Mouse (Mus musculus) midbrain, embryonic 16.5 days (tissue): ENCODE measurements around the gene Prkch. TPM values are rescaled to one million over a fixed set of nuclear protein-coding genes. Genes with fewer than 3 reads are reported as not detected.

Source experiments
- ATAC-seq: fragments of 200-750 bp; cut with Nextera tagmentation; 2 replicates; pipeline ENCODE4 v1.8.0; 2017; ENCODE audit warnings: moderate TSS enrichment
- H3K27ac ChIP-seq: fragments of 300-500 bp; sonication (generic); 2 replicates; pipeline ENCODE4 v1.5.1; 2014; ENCODE audit warnings: mild to moderate bottlenecking, low read length, mixed read lengths
- H3K27me3 ChIP-seq: fragments of 300-500 bp; sonication (generic); 2 replicates; pipeline ENCODE4 v1.6.1; 2014; ENCODE audit warnings: low read depth, low read length, mixed read lengths; ENCODE audit not compliant: control insufficient read depth, insufficient read depth
- H3K36me3 ChIP-seq: fragments of 300-500 bp; sonication (generic); 2 replicates; pipeline ENCODE4 v1.6.1; 2014; ENCODE audit warnings: mild to moderate bottlenecking, low read length, moderate library complexity, mixed read lengths; ENCODE audit not compliant: control insufficient read depth, insufficient read depth
- H3K4me1 ChIP-seq: fragments of 300-500 bp; sonication (generic); 2 replicates; pipeline ENCODE4 v1.6.1; 2014; ENCODE audit warnings: mild to moderate bottlenecking, low read length, mixed read lengths; ENCODE audit not compliant: control insufficient read depth, insufficient read depth
- H3K4me2 ChIP-seq: fragments of 300-500 bp; sonication (generic); 2 replicates; pipeline ENCODE4 v1.6.1; 2014; ENCODE audit warnings: mild to moderate bottlenecking, low read length, mixed read lengths
- H3K4me3 ChIP-seq: fragments of 300-500 bp; sonication (generic); 2 replicates; pipeline ENCODE4 v1.5.1; 2014; ENCODE audit warnings: low read depth, mild to moderate bottlenecking, low read length, moderate library complexity, mixed read lengths
- H3K9ac ChIP-seq: fragments of 300-500 bp; sonication (generic); 2 replicates; pipeline ENCODE4 v1.6.1; 2014; ENCODE audit warnings: low read depth, low read length, mixed read lengths
- H3K9me3 ChIP-seq: fragments of 300-500 bp; sonication (generic); replicated peaks from 2 replicates; pipeline ENCODE4 v1.6.1; 2014; ENCODE audit warnings: mild to moderate bottlenecking, low read length, mixed read lengths; ENCODE audit not compliant: control insufficient read depth, poor library complexity, severe bottlenecking
- WGBS: fragments of 180-500 bp; shearing (Covaris S2); extraction: QIAGEN DNeasy Blood & Tissue Kit; methylation state at CpG from one replicate; pipeline ENCODE4 v1.1.7; 2014; 5-methylcytosine and 5-hydroxymethylcytosine counted together
- polyA plus RNA-seq: library from polyadenylated mRNA; unstranded; fragments of >200 nt; fragmentation: Nextera tagmentation; extraction: Ambion mirVana; gene quantifications from 2 replicates; pipeline ENCODE4 v1.2.1, GENCODE M21; 2015

The Prkch gene
- polyA plus RNA-seq, 1 experiment from 2014 or later, result 10.4 TPM

DNA sequence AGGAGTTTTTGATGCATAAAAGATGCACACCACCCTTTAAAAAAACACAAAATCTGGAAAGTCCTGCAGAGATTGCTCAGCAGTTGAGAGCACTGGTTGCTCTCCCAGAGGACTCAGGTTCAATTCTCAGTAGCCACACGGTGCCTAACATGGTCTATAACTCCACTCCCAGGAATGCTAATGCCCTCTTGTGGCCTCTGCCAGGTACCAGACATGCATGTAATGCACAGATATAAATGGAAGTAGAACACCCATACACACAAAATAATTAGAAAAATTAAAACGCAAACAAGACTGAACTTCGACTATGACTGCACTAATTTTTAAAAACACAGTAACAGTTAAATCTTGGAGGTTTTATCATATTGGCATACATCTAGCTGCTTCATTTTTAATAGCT is 119.8 kb downstream of the Prkch start:
- Histone ChIP-seq H3K36me3 (no peaks in the 10 kb centered on the region), H3K27me3 (no peaks in the 10 kb centered on the region), H3K4me2 (no peak overlapping the region), H3K4me1 (peaks cover 12% of the 10 kb centered on the region), H3K27ac (no peak overlapping the region), H3K9me3 (no peaks in the 10 kb centered on the region), H3K4me3 (no peak overlapping the region), H3K9ac (no peak overlapping the region)
- ATAC-seq, result no peak
- WGBS, result 79% methylated on average over 3 of the region's 3 CpGs

DNA sequence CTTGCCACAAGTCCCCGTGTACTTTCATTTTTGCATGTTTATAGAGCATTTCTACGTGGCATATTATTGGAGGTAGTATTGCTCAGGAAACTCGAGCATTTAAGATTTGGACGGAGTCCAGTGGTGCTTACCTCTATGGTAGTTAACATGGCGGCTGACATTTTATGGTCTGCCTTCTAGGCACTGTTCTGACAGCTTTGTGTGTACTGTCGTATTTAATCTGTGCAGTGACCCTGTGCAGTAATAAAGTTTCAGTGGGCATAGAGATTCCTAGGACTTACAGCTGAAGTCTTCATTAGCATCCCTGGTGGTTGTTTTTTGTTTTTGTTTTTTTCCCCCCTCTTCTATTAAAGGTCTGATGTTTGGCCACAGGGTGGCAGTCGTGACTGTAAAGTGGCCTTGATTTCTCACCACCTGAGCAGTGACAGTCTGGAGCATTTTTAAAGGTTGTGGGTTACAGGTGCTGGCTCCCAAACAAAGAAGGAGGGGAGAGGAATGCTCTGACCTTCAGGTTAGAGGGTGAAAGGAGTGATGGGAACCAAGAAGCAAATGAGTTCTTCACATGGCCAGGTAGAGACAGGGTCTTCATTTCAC is 120.6 kb downstream of the Prkch start:
- no peak overlapping the region for H3K4me2 ChIP-seq
- H3K4me1 ChIP-seq, result peaks cover 5% of the 10 kb centered on the region; the same call in 1 of the 2 replicates
- ATAC-seq, result peak; percentile 59
- H3K9me3 ChIP-seq, result no peaks in the 10 kb centered on the region
- H3K36me3 ChIP-seq, result no peaks in the 10 kb centered on the region
- no peak overlapping the region for H3K9ac ChIP-seq
- H3K27ac ChIP-seq, result no peak overlapping the region
- H3K27me3 ChIP-seq, result no peaks in the 10 kb centered on the region
- WGBS, result 48% methylated on average over 7 of the region's 7 CpGs
- H3K4me3 ChIP-seq, result no peak overlapping the region

DNA sequence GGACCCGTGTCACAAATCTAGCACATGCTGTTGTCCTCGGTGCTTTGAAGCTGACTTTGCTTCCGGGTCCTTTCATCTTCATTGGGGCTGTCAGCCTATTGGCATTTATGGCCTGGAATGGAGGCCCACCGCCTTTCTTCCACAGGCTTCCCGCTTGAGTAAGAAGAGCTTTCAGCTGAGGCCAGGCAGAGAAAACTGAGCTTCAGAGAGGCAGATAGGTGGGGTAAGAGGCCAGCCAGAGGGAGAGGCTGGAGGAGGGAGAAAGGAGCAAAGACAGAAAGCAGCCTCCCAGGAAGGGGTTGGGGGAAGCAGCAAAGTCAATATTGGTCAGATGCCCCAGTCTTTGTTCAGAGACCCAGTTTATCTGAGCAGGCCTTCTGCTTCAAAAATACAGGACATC is 123.9 kb downstream of the Prkch start:
- H3K27me3 ChIP-seq, result no peaks in the 10 kb centered on the region
- H3K36me3 ChIP-seq, result no peaks in the 10 kb centered on the region
- H3K4me3 ChIP-seq, result no peak overlapping the region
- ATAC-seq, result no peak
- H3K4me2 ChIP-seq, result no peak overlapping the region
- no peak overlapping the region for H3K27ac ChIP-seq
- H3K4me1 ChIP-seq, result peaks cover 2% of the 10 kb centered on the region; the same call in 1 of the 2 replicates
- no peak overlapping the region for H3K9ac ChIP-seq
- no peaks in the 10 kb centered on the region for H3K9me3 ChIP-seq
- 41% methylated on average over 5 of the region's 5 CpGs for WGBS

DNA sequence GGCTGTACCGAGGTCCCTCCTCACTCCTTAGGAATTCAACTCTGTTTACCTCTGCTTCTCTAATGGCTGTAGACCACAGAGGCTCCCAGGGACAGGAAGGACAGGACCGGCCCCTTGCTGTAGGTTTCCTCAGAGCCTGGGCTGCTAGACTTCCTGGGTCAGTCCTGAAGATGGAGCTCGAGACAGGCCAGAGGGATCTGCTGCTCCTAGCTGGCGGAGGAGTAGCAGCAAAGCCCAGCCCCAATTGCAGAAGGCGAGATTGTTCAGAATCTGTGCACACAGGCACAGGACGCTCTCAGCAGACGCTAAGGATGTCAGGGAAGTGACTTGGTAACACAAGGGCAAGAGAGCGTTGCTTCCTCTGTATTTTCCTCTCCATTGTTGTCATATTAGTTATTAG is 124.3 kb downstream of the Prkch start:
- Histone ChIP-seq H3K27ac (no peak overlapping the region), H3K9ac (no peak overlapping the region), H3K36me3 (no peaks in the 10 kb centered on the region), H3K27me3 (no peaks in the 10 kb centered on the region), H3K9me3 (no peaks in the 10 kb centered on the region), H3K4me1 (peaks cover 2% of the 10 kb centered on the region; the same call in 1 of the 2 replicates), H3K4me2 (no peak overlapping the region), H3K4me3 (no peak overlapping the region)
- peak; percentile 76 for ATAC-seq
- 36% methylated on average over 8 of the region's 8 CpGs for whole genome bisulfite sequencing

DNA sequence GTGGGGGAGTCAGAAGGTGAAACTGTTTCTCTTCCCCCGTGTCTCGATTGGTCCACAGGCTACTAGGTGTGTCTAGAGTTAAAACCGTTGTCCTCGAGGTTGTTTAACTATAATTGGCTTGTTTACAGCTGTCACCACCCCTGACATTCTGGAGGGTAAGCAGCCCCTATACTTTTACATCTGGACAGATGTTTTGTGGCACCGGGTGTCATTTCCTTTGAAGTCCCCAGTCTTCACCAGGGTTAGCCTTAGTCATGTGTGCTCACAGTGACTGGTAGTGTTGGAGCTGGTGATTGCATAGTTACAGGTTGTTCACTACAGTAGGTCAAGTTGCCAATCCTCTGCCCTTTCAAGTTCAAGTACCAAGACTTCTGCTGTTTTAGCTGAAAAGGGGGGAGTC is 126.2 kb downstream of the Prkch start:
- H3K4me2 ChIP-seq, result no peak overlapping the region
- H3K36me3 ChIP-seq, result no peaks in the 10 kb centered on the region
- peaks cover under 1% of the 10 kb centered on the region; the same call in 1 of the 2 replicates for H3K4me1 ChIP-seq
- 89% methylated on average over 5 of the region's 5 CpGs for WGBS
- H3K9me3 ChIP-seq, result no peaks in the 10 kb centered on the region
- H3K27me3 ChIP-seq, result no peaks in the 10 kb centered on the region
- no peak overlapping the region for H3K4me3 ChIP-seq
- no peak for ATAC-seq
- no peak overlapping the region for H3K9ac ChIP-seq
- H3K27ac ChIP-seq, result no peak overlapping the region

DNA sequence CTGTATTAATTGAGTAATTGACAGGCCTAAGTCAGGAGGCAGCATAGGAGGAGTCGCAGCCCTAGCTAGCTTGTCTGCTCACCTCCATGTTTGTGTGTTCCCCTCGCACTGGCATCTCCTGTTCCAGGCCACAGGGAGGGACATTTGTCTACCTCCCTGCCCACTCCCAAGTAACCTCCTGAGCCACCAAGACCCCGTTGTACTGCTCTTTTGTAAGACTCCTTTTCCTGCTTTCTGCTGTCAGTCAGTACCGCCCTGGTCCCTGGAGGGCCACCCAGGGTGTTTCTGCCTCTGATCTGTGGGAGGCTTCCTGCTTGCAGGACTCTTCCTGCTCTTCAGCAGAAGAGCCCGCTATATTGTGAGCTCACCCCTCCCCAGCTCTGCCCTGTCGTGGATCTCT is 127.5 kb downstream of the Prkch start:
- no peak for ATAC-seq
- H3K36me3 ChIP-seq, result no peaks in the 10 kb centered on the region

DNA sequence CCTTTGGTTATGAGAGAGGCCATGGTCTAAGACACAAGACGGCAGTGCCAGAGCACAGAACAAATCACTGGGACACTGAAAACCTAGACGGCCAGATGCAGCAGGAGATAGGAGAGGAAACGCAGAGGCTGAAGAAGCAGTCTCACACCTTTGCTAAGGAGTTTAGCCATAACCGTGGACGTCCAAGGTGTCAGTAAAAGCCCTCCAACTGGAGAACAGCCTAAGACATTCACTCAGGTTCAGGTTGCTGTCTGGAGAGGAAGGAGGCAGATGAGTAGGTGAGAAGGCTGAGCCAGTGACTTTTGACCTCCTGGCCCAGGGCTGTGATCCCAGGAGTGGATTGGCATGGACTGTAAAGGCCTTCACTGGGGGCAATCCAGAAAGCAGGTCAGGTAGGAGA is 130.0 kb downstream of the Prkch start:
- Histone ChIP-seq H3K9ac (no peak overlapping the region), H3K4me2 (no peak overlapping the region), H3K4me3 (no peak overlapping the region), H3K27me3 (no peaks in the 10 kb centered on the region), H3K4me1 (peaks cover 3% of the 10 kb centered on the region; the same call in 1 of the 2 replicates), H3K27ac (no peak overlapping the region), H3K36me3 (no peaks in the 10 kb centered on the region), H3K9me3 (no peaks in the 10 kb centered on the region)
- 94% methylated on average over 5 of the region's 5 CpGs for WGBS
- ATAC-seq, result no peak

More for the DNA sequence above, 127.5 kb downstream of the Prkch start:
- Histone ChIP-seq H3K9me3 (no peaks in the 10 kb centered on the region), H3K27me3 (no peaks in the 10 kb centered on the region), H3K4me3 (no peak overlapping the region), H3K9ac (no peak overlapping the region), H3K4me2 (no peak overlapping the region), H3K4me1 (peaks cover 3% of the 10 kb centered on the region; the same call in 1 of the 2 replicates), H3K27ac (no peak overlapping the region)
- 33% methylated on average over 6 of the region's 6 CpGs for WGBS

DNA sequence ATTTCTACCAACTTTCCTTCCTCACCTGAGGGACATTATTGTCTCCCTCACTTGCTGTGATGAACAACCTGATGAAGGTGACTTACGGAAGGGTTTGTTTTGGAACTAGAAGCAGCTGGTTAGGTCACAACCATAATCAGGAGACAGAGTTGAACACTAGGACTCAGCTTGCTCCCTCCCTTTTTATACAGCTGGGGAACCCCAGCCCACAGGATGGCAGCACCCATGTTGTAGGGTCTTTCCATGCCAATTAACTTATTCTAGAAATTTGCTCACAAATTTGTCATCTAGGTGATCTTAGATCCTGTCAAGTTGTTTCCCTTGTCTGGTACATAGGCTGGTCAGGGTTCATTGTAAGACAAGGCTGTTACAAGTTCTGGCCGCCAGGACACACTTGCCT is 130.7 kb downstream of the Prkch start:
- Histone ChIP-seq H3K9ac (no peak overlapping the region), H3K4me3 (no peak overlapping the region), H3K4me2 (no peak overlapping the region), H3K27me3 (no peaks in the 10 kb centered on the region), H3K9me3 (no peaks in the 10 kb centered on the region), H3K36me3 (no peaks in the 10 kb centered on the region), H3K27ac (peak overlapping the region; percentile 59; the same call in 1 of the 2 replicates), H3K4me1 (peaks cover 3% of the 10 kb centered on the region; the same call in 1 of the 2 replicates)
- ATAC-seq, result no peak
- 89% methylated on average over 2 of the region's 2 CpGs for WGBS

DNA sequence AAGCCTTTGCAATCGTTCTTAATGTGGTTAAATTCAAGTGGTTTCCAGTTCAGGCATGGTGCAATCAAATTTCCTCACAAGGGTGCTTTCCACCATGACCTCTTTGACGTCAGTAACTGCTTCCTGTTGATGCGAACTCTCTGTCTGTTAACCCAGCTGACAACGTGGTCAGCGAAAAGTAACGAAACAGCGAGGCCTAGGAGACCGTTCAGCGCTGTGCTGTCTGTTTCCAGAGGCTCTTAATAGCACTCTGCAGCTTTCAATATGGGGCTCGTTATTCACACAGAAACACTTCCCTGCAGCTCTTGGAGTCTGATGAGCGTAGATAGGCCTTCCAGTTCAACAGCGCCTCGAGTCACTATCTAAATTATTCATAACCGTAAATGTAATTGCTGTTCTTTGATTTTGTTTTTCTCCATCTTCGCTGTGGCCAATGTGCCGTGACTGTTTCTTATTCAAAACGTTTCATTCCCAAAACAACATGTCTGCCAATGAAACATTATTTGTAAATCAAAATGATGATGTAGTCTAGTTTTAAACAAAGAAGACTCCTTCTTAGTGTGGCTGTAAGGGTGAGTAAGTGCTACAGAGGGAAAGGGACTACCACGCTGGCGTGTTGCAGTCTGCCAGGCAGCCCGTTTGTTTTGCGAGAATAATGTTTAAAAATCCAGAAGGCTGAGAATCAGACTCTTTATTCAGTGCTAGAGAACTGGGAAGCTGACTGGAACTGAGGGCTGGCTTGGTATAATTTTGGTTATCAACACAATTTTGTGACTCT is 131.5 kb downstream of the Prkch start:
- peaks cover 3% of the 10 kb centered on the region; the same call in 1 of the 2 replicates for H3K4me1 ChIP-seq
- peak; percentile 40; the same call in 1 of the 2 replicates for ATAC-seq
- no peaks in the 10 kb centered on the region for H3K36me3 ChIP-seq
- H3K4me3 ChIP-seq, result no peak overlapping the region
- no peaks in the 10 kb centered on the region for H3K27me3 ChIP-seq
- peak overlapping the region; percentile 59 for H3K27ac ChIP-seq
- 54% methylated on average over 21 of the region's 21 CpGs for WGBS
- H3K9me3 ChIP-seq, result no peaks in the 10 kb centered on the region
- no peak overlapping the region for H3K4me2 ChIP-seq
- no peak overlapping the region for H3K9ac ChIP-seq
